Mouse (Mus musculus) forebrain, embryonic 14.5 days (tissue): Measurements from ENCODE around the gene Baiap3. TPM values are rescaled to one million over a fixed set of nuclear protein-coding genes. Genes with fewer than 3 reads are reported as not detected.

Source experiments
- ATAC-seq: fragments of 200-750 bp; cut with Nextera tagmentation; 2 replicates; pipeline ENCODE4 v1.8.0; 2017; ENCODE audit warnings: mild to moderate bottlenecking, moderate library complexity
- DNase-seq: peaks from one replicate; pipeline ENCODE4 v3.0.0-alpha.2; 2015; ENCODE audit warnings: low spot score
- H3K27ac ChIP-seq: fragments of 300-500 bp; sonication (generic); 2 replicates; pipeline ENCODE4 v1.5.1; 2014; ENCODE audit warnings: low read depth, mild to moderate bottlenecking, control low read depth, low read length, moderate library complexity
- H3K27me3 ChIP-seq: fragments of 300-500 bp; sonication (generic); replicated peaks from 2 replicates; pipeline ENCODE4 v1.6.1; 2014; ENCODE audit warnings: low read length, control low read depth, mixed read lengths; ENCODE audit not compliant: control insufficient read depth, insufficient read depth
- H3K36me3 ChIP-seq: fragments of 300-500 bp; sonication (generic); 2 replicates; pipeline ENCODE4 v1.6.1; 2014; ENCODE audit warnings: low read length, control low read depth; ENCODE audit not compliant: control insufficient read depth, insufficient read depth
- H3K4me1 ChIP-seq: fragments of 300-500 bp; sonication (generic); 2 replicates; pipeline ENCODE4 v1.6.1; 2014; ENCODE audit warnings: antibody characterized with exemption, low read length, control low read depth; ENCODE audit not compliant: control insufficient read depth, insufficient read depth
- H3K4me2 ChIP-seq: fragments of 300-500 bp; sonication (generic); 2 replicates; pipeline ENCODE4 v1.6.1; 2014; ENCODE audit warnings: mild to moderate bottlenecking, control low read depth, low read length
- H3K4me3 ChIP-seq: fragments of 300-500 bp; sonication (generic); 2 replicates; pipeline ENCODE4 v1.5.1; 2014; ENCODE audit warnings: low read depth, low read length, control low read depth
- H3K9ac ChIP-seq: fragments of 300-500 bp; sonication (generic); 2 replicates; pipeline ENCODE4 v1.6.1; 2014; ENCODE audit warnings: mild to moderate bottlenecking, low read length, control low read depth, moderate library complexity
- H3K9me3 ChIP-seq: fragments of 300-500 bp; sonication (generic); replicated peaks from 2 replicates; pipeline ENCODE4 v1.6.1; 2016; ENCODE audit warnings: low read length, control low read depth, mixed read lengths; ENCODE audit not compliant: control insufficient read depth
- WGBS: fragments of 180-500 bp; shearing (Covaris S2); extraction: QIAGEN DNeasy Blood & Tissue Kit; methylation state at CpG from one replicate; pipeline ENCODE4 v1.1.7; 2014; 5-methylcytosine and 5-hydroxymethylcytosine counted together
- polyA plus RNA-seq: library from polyadenylated mRNA; unstranded; fragments of >200 nt; fragmentation: Nextera tagmentation; extraction: Ambion mirVana; gene quantifications from 2 replicates; pipeline ENCODE4 v1.2.1, GENCODE M21; 2014

Baiap3 gene
- polyA plus RNA-seq, 1 experiment from 2014 or later = 4.8 TPM

DNA sequence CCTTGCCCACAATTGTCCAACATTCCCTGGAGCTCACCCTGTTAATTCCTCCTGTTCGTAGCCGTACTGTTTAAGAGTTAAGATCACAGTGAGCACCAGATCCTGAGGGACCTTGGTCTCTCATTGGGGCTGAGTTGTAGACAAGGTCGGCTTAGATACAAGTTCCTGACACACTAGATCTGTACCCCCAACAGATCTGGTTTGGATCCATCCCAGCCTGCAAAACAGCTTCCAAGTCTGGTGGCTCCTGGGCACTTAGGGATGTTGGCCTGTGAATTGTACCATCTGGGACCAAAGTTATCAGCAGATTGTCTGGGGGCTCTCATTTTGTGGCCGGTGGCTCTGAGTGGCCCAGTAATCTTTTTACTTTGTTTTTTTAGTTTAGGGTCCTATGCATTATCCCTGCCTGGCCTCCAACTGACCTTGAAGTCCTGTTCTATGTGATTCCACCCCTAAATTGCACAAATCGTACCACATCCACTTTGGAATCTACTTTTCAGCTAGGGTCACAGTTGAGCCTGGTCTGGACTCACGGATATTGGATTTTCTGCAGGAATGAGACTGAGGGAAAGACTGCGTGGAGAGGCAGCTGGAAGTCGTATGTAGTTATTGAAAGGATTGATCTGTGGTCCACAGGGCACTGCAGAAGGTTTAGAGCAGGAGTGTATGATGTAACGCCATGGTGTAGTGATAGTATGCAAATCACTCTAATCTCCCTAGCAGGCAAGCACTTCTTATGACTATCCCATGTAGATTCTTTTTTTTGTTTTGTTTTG is 18.6 kb upstream of the Baiap3 start, which contains the start of gene Ube2i:
Ube2i (minus strand) TSS at position 52 of the 776 bp plus-strand sequence.
- H3K36me3 ChIP-seq = peaks cover 11% of the 10 kb centered on the region
- DNase-seq (no peak), ATAC-seq (no peak)
- H3K9me3 ChIP-seq = no peaks in the 10 kb centered on the region
- H3K4me1 ChIP-seq = peaks cover 26% of the 10 kb centered on the region
- peak within 1 kb of the TSS; percentile 99 for H3K4me2 ChIP-seq
- 87% methylated on average over 9 of the region's 9 CpGs for WGBS
- H3K4me3 ChIP-seq = peak within 1 kb of the TSS; percentile 99
- peak within 1 kb of the TSS; percentile 99 for H3K9ac ChIP-seq
- peak within 1 kb of the TSS; percentile 99 for H3K27ac ChIP-seq
- no peaks in the 10 kb centered on the region for H3K27me3 ChIP-seq

DNA sequence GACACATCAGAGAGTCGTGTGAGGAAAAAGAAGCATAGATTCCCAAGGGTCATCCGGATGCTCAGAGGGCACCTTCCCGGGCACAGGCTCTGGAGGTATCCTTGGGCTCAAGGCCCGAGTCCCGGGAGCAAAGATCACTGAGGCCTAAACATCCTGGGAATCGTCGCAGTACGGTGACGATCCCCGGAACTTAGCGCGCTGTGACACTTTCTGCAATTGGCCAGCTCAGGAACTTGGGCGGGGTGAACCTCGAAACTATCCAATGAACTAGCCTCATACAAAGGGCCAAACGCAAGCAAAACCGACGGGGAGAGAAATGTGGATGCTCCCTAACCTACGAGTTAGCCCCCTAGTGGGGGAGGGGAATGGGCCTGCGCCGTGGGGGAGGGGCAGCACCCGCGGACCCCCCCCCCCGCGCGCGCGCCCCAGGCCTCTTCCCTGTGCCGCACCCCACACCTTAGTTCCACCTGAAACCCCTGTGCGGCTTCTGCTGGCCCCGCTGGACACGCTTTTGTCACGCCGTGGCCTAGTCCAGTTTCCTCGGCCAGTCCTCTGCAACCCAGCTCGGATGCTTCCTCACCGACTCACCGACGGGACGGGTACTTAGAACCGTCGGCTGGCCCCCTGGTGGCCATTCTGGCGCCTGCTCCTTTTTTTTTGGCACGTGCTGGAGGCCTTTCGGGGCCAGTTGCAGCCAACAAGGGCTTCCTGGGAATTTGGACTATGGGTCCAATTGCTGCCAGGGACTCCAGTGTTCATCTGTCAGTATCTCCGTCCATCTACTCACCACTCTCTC is 17.7 kb upstream of the Baiap3 start:
- Histone ChIP-seq H3K9me3 (no peaks in the 10 kb centered on the region), H3K9ac (peak overlapping the region; percentile 99), H3K4me1 (peaks cover 26% of the 10 kb centered on the region), H3K4me3 (peak overlapping the region; percentile 99), H3K27me3 (no peaks in the 10 kb centered on the region), H3K4me2 (peak overlapping the region; percentile 99), H3K36me3 (peaks cover 19% of the 10 kb centered on the region), H3K27ac (peak overlapping the region; percentile 99)
- peak; percentile 90 for ATAC-seq
- WGBS = under 1% methylated on average over 45 of the region's 45 CpGs
- DNase-seq = peak; percentile 98

DNA sequence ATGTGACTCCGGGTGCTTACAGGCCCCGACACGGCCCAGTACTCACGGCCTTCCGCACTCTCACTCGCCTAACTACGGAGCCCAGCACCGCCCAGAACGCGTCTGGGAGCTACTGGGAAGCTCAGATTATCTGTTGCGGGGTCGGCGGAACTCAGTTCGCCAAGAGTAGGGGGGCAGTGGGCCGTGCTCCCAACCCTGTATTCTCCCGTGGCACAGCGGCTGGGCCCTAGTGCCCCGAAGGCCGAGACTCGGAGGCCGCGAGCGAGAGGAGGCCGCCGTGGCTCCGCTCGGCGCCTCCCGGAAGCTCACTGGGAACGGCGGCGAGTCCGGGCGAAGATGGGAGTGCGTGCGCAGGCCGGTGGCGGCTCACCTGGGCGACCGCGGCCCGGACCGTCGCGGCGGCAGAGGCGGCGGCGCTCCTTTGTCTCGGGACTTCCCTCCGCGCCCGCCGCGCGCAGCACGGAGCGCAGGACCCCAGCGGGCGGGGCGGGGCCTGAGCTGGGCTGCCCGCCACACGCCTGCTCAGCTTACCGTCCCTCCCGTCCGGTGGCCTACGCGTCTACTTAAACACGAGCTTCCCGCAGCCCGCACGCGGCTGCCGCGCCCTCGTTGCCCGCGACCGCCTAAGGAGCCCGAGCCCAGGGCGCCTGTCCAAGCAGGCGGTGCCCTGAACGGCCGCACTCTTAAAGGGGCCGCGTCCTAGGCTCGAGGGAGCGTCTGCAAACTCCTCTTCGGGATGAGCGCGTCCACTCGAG is 17.0 kb upstream of the Baiap3 start:
- peak overlapping the region; percentile 99 for H3K4me3 ChIP-seq
- peak overlapping the region; percentile 99 for H3K9ac ChIP-seq
- no peaks in the 10 kb centered on the region for H3K9me3 ChIP-seq
- WGBS = under 1% methylated on average over 82 of the region's 92 CpGs
- ATAC-seq (peak; percentile 92), DNase-seq (peak; percentile 95)
- H3K4me1 ChIP-seq = peaks cover 26% of the 10 kb centered on the region
- peak overlapping the region; percentile 99 for H3K4me2 ChIP-seq
- H3K36me3 ChIP-seq = peaks cover 27% of the 10 kb centered on the region
- no peaks in the 10 kb centered on the region for H3K27me3 ChIP-seq
- H3K27ac ChIP-seq = peak overlapping the region; percentile 99

DNA sequence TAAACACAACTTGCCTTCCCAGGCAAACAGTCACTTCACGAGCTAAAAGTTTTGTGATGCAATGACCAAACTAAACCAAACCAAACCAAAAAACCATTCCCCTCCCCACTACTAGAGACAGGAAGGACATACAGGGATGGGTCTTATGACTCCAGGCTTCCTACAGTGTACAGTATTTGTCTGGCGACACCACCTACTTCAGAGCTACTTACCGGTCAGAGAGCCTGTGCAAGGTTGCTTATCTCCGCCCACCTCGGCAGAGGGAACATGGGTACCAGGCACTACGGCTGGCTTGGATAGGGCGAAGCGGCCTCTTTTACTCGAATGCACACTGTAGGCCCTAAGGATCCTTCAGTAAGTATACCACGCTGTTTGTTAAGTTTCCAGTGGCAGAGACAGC is 16.2 kb upstream of the Baiap3 start:
- WGBS = under 1% methylated on average over 10 of the region's 10 CpGs
- peak overlapping the region; percentile 99 for H3K9ac ChIP-seq
- H3K36me3 ChIP-seq = peaks cover 35% of the 10 kb centered on the region
- no peaks in the 10 kb centered on the region for H3K9me3 ChIP-seq
- ATAC-seq = no peak
- H3K4me2 ChIP-seq = peak overlapping the region; percentile 99
- no peaks in the 10 kb centered on the region for H3K27me3 ChIP-seq
- H3K4me1 ChIP-seq = peaks cover 26% of the 10 kb centered on the region
- peak overlapping the region; percentile 99; the same call in 1 of the 2 replicates for H3K27ac ChIP-seq
- DNase-seq = no peak
- H3K4me3 ChIP-seq = peak overlapping the region; percentile 99

DNA sequence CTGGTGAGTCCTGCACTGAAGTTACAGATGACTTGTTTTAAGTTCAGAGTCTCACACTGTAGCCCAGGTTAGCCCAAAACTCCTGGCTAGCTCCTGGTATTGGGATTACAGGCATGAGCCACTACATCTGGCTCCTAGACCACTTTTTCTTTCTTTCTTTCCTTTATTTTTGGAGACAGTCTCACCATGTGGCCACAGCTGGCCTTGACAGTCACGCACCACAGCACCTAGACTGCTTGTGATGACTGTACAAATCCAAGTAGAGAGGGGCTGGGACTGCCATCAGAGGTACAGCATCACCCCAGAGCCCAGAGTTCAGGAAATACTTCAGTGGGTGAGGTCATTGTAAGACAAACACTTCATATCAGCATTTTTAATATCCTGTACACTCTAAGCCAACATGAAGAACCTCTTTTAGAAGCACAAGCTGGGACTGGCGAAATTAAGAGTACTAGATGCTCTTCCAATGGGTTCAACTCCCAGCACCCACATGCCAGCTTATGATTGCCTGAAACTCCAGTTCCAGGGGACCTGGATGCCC is 14.7 kb upstream of the Baiap3 start:
- peaks cover 50% of the 10 kb centered on the region for H3K36me3 ChIP-seq
- peak overlapping the region; percentile 99 for H3K4me3 ChIP-seq
- H3K27me3 ChIP-seq = no peaks in the 10 kb centered on the region
- no peak overlapping the region for H3K27ac ChIP-seq
- H3K4me1 ChIP-seq = peaks cover 26% of the 10 kb centered on the region
- peak overlapping the region; percentile 2; the same call in 1 of the 2 replicates for H3K9ac ChIP-seq
- DNase-seq (no peak), ATAC-seq (no peak)
- H3K9me3 ChIP-seq = no peaks in the 10 kb centered on the region
- WGBS = 82% methylated on average over 2 of the region's 2 CpGs
- H3K4me2 ChIP-seq = peak overlapping the region; percentile 99

DNA sequence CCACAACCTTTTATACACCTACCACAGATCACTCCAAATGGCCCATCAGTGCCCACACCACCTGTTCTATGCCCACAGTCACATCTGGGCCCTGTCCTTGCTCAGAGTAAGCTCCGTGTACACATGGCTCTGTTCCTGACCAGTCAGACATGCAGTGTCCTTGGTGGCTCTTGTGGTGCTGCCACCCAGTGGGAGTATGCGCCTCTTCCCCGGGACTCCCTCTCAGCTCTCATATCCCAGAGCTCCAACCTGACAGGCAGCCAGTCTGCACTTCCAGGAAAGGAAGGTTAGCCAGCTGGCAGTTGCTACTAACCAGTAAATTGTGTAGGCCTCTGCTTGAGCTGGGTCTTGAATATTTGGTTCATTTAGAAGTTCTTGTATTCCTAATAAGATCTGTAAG is 8.3 kb upstream of the Baiap3 start:
- Histone ChIP-seq H3K27me3 (no peaks in the 10 kb centered on the region), H3K4me2 (no peak overlapping the region), H3K4me1 (no peaks in the 10 kb centered on the region), H3K36me3 (peaks cover 81% of the 10 kb centered on the region), H3K27ac (no peak overlapping the region), H3K4me3 (no peak overlapping the region), H3K9me3 (no peaks in the 10 kb centered on the region), H3K9ac (no peak overlapping the region)
- 70% methylated on average over 3 of the region's 3 CpGs for WGBS
- no peak for DNase-seq
- no peak for ATAC-seq

DNA sequence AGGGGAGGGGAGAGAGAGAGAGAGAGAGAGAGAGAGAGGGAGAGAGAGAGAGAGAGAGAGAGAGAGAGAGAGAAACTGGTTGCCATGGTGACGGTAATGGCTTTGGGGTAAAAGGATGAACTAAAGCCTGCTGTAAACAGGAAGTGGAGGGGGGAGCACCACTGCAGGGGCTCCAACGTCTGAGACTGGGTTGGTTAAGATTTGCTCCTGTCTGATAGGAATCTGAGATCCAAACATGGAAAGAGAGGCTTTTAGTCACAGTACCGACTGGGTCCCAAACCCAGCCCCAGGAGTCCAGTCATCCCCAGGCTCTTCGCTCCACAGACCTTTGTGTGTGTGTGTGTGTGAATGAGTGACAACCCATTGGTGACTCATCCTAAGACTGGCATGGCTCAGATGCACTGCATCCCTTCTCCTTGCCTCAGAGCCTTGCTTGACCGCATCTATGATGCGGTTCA is 1.7 kb upstream of the Baiap3 start:
- Histone ChIP-seq H3K4me2 (no peak overlapping the region), H3K9ac (no peak overlapping the region), H3K36me3 (peaks cover 28% of the 10 kb centered on the region), H3K27me3 (peaks cover 8% of the 10 kb centered on the region), H3K4me1 (peaks cover 10% of the 10 kb centered on the region), H3K4me3 (no peak overlapping the region), H3K9me3 (no peaks in the 10 kb centered on the region), H3K27ac (no peak overlapping the region)
- DNase-seq (no peak), ATAC-seq (no peak)
- 59% methylated on average over 6 of the region's 6 CpGs for WGBS

DNA sequence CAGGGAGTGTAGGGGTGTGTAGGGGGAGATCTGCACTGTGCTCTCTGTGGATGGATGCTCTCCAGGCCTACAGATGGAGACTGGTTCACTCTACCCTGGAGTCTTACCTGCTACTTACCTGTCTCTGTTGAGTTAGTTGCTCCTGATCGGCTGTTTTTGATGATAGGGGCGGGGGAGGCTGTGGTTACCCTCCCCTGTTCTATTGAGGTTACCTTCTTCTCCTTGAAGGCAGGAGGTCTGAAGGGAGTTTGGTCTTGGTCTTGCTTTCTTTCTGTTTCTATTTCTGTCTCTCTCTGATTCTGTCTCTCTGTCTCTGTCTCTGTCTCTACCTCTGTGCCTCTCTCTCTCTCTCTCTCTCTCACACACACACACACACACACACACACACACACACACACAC is 1.1 kb downstream of the Baiap3 start:
- Histone ChIP-seq H3K9ac (no peak overlapping the region), H3K27me3 (peaks cover 8% of the 10 kb centered on the region), H3K36me3 (peaks cover 20% of the 10 kb centered on the region), H3K27ac (no peak overlapping the region), H3K9me3 (no peaks in the 10 kb centered on the region), H3K4me3 (no peak overlapping the region), H3K4me2 (no peak overlapping the region), H3K4me1 (peaks cover 12% of the 10 kb centered on the region)
- DNase-seq = no peak
- WGBS = 68% methylated on average over 2 of the region's 2 CpGs
- no peak for ATAC-seq
